Mouse (Mus musculus) heart, adult 2 months (tissue): ENCODE measurements around the gene Nos1. TPM values are rescaled to one million over a fixed set of nuclear protein-coding genes. Genes with fewer than 3 reads are reported as not detected.

Source experiments
- DNase-seq, 2 experiments: peaks; one replicate each; pipeline ENCODE4 v3.0.0; 2021
- H3K27ac ChIP-seq: fragments of 200-600 bp; 2 replicates; pipeline ENCODE4 v1.8.1; 2022
- H3K27me3 ChIP-seq: fragments of 200-500 bp; 2 replicates; pipeline ENCODE4 v1.6.1; 2012; ENCODE audit warnings: mild to moderate bottlenecking, low read length, inconsistent platforms, mixed read lengths; ENCODE audit not compliant: control insufficient read depth, insufficient read depth
- H3K36me3 ChIP-seq: fragments of 200-500 bp; 2 replicates; pipeline ENCODE4 v1.6.1; 2012; ENCODE audit warnings: low read length, inconsistent platforms; ENCODE audit not compliant: control insufficient read depth, insufficient read depth
- H3K4me1 ChIP-seq: fragments of 200-500 bp; 2 replicates; pipeline ENCODE4 v1.6.1; 2011; ENCODE audit warnings: low read length; ENCODE audit not compliant: control insufficient read depth, insufficient read depth
- H3K4me3 ChIP-seq: fragments of 200-600 bp; 2 replicates; pipeline ENCODE4 v1.8.1; 2022
- H3K79me2 ChIP-seq: fragments of 200-500 bp; replicated peaks from 2 replicates; pipeline ENCODE4 v1.6.1; 2012; ENCODE audit warnings: mild to moderate bottlenecking, inconsistent platforms, low read length, moderate library complexity, mixed read lengths; ENCODE audit not compliant: control insufficient read depth, insufficient read depth
- H3K9ac ChIP-seq: fragments of 200-500 bp; 2 replicates; pipeline ENCODE4 v1.6.1; 2012; ENCODE audit warnings: low read depth, mild to moderate bottlenecking, control low read depth, inconsistent platforms, low read length, mixed read lengths
- CTCF ChIP-seq: fragments of 200-600 bp; IDR thresholded peaks from 2 replicates; pipeline ENCODE4 v1.8.1; 2022; ENCODE audit warnings: antibody characterized with exemption, mild to moderate bottlenecking, moderate library complexity
- EP300 ChIP-seq: fragments of 200-500 bp; IDR thresholded peaks from 2 replicates; pipeline ENCODE4 v1.6.1; 2011; ENCODE audit warnings: low read depth, low read length, control low read depth; ENCODE audit not compliant: insufficient read depth
- POLR2A ChIP-seq: fragments of 200-500 bp; IDR thresholded peaks from 2 replicates; pipeline ENCODE4 v1.6.1; 2011; ENCODE audit warnings: mild to moderate bottlenecking, low read depth, low read length, control low read depth; ENCODE audit not compliant: insufficient read depth
- WGBS: fragments of 180-500 bp; shearing (Covaris S2); methylation state at CpG from one replicate; pipeline ENCODE4 v1.1.7; 2018; 5-methylcytosine and 5-hydroxymethylcytosine counted together
- intact Hi-C: fragments of 180-260 bp; cut with DNase I; formaldehyde crosslinking; loops from one replicate; pipeline ENCODE4 v1.15.1; 2025
- polyA plus RNA-seq: library from polyadenylated mRNA; depleted of rRNA; stranded (reverse); fragments of >200 nt; gene quantifications from 2 replicates; pipeline ENCODE4 v1.2.3, GENCODE M21; 2012
- total RNA-seq, 2 experiments: library from RNA; stranded (reverse); gene quantifications; 2 replicates each; pipeline ENCODE4 v1.2.3; 2021

The Nos1 gene
- total and polyA plus RNA-seq, 3 experiments, result 0.18 to 0.47 (median 0.23) TPM

- TF ChIP-seq CTCF, result no peak
- no peak for TF ChIP-seq EP300
- TF ChIP-seq POLR2A, result no peak
- no peaks in the 10 kb centered on the region for H3K79me2 ChIP-seq
- intact Hi-C loops, result loop anchor here (5.0 kb wide), 1 partner anchor 65 kb away; no protein-coding TSS in a partner anchor
- no peaks in the 10 kb centered on the region for H3K36me3 ChIP-seq
- no peaks in the 10 kb centered on the region for H3K4me1 ChIP-seq
- no peak overlapping the region for H3K4me3 ChIP-seq
- H3K27me3 ChIP-seq, result no peaks in the 10 kb centered on the region
- no peak overlapping the region for H3K27ac ChIP-seq
- WGBS, result 81% methylated on average over 3 of the region's 3 CpGs
- no peak for DNase-seq
- no peak overlapping the region for H3K9ac ChIP-seq
Observed at GRCm38 (mm10) chr5:117937186-117937585, 156.4 kb downstream of the Nos1 start.

- Histone ChIP-seq H3K27ac (no peak overlapping the region), H3K27me3 (no peaks in the 10 kb centered on the region), H3K4me3 (no peak overlapping the region), H3K9ac (no peak overlapping the region), H3K36me3 (no peaks in the 10 kb centered on the region), H3K4me1 (no peaks in the 10 kb centered on the region), H3K79me2 (no peaks in the 10 kb centered on the region)
- WGBS, result 15% methylated on average over 14 of the region's 14 CpGs
- peak; percentile 44 to 69 for DNase-seq
- TF ChIP-seq POLR2A (no peak), CTCF (peak; percentile 78)
- intact Hi-C loops, result loop anchor here (5.0 kb wide), 1 partner anchor 64 kb away; no protein-coding TSS in a partner anchor
Observed at GRCm38 (mm10) chr5:117938182-117938581, 157.3 kb downstream of the Nos1 start.

GRCm38 (mm10) chr5:117939402-117939801, 158.6 kb downstream of the Nos1 start:
- Histone ChIP-seq H3K27ac (no peak overlapping the region), H3K9ac (no peak overlapping the region), H3K79me2 (no peaks in the 10 kb centered on the region), H3K4me1 (no peaks in the 10 kb centered on the region), H3K4me3 (no peak overlapping the region), H3K36me3 (no peaks in the 10 kb centered on the region), H3K27me3 (no peaks in the 10 kb centered on the region)
- WGBS, result 81% methylated on average over 8 of the region's 8 CpGs
- DNase-seq, result no peak
- no peak for TF ChIP-seq EP300
- TF ChIP-seq POLR2A, result no peak
- no peak for TF ChIP-seq CTCF
- intact Hi-C loops, result loop anchor here (5.0 kb wide), 1 partner anchor 63 kb away; no protein-coding TSS in a partner anchor

DNA sequence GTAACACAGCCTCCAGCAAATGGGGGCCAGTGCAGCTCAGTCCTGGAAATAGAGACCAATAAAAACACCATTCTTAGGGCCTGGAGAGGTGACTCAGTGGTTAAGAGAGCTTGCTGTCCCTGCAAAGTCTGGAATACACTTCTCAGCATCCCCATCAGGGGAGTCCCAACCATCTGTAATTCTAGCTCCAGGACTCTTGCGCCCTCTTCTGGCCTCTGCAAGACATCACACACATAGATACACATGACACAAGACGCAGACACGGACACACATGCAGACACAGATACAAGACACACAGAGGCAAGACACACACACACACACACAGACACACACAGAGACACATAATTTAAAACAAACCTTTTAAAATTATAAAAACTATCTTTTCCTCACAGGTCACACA, 160.7 kb downstream of the Nos1 start:
- Histone ChIP-seq H3K36me3 (no peaks in the 10 kb centered on the region), H3K79me2 (no peaks in the 10 kb centered on the region), H3K4me1 (no peaks in the 10 kb centered on the region), H3K27ac (no peak overlapping the region), H3K9ac (no peak overlapping the region), H3K27me3 (no peaks in the 10 kb centered on the region), H3K4me3 (no peak overlapping the region)
- 70% methylated on average over 3 of the region's 3 CpGs for WGBS
- DNase-seq, result no peak
- intact Hi-C loops, result no loop called here
- TF ChIP-seq POLR2A (no peak), CTCF (0 out of 2 replicates have a peak, but pooled peaks have one; percentile 7), EP300 (no peak)

DNA sequence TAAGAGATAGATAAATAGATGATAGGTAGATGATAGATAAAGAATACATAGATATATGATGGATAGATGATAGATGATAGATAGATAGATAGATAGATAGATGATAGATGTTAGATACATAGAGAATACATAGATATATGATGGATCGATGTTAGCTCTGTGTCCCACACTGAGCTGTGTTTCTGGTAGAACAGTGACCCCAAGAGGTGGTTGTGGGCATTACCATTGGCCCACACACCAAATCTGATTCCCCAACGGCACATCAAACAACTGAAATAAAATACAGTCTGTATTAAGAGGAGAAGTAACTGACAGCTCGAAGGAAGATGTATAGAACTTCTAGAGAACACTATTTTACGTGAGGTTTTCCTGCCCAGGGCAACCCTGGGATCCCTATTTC, 165.8 kb downstream of the Nos1 start:
- Histone ChIP-seq H3K4me1 (no peaks in the 10 kb centered on the region), H3K79me2 (no peaks in the 10 kb centered on the region), H3K36me3 (no peaks in the 10 kb centered on the region), H3K4me3 (no peak overlapping the region), H3K9ac (no peak overlapping the region), H3K27ac (no peak overlapping the region), H3K27me3 (no peaks in the 10 kb centered on the region)
- 12% methylated on average over 4 of the region's 4 CpGs for WGBS
- TF ChIP-seq CTCF (peak; percentile 91), EP300 (0 out of 2 replicates have a peak, but pooled peaks have one; percentile 13), POLR2A (no peak)
- intact Hi-C loops, result loop anchor here (5.0 kb wide), 1 partner anchor 439 kb away; no protein-coding TSS in a partner anchor
- peak; percentile 16 to 59 for DNase-seq

GRCm38 (mm10) chr5:117949393-117949792, 168.6 kb downstream of the Nos1 start:
- TF ChIP-seq POLR2A (no peak), CTCF (no peak), EP300 (no peak)
- Histone ChIP-seq H3K4me3 (no peak overlapping the region), H3K4me1 (no peaks in the 10 kb centered on the region), H3K27me3 (no peaks in the 10 kb centered on the region), H3K36me3 (no peaks in the 10 kb centered on the region), H3K9ac (no peak overlapping the region), H3K79me2 (no peaks in the 10 kb centered on the region), H3K27ac (no peak overlapping the region)
- intact Hi-C loops, result loop anchor here (5.0 kb wide), 1 partner anchor 442 kb away; no protein-coding TSS in a partner anchor
- 70% methylated on average over 10 of the region's 10 CpGs for WGBS
- DNase-seq, result no peak
